Mouse (Mus musculus) megakaryocyte, embryonic 14.5 days (primary cell): Measurements from ENCODE around the gene Rgs7.

ENCODE experiments used
- FLI1 ChIP-seq: IDR thresholded peaks from 2 replicates; pipeline ENCODE4 v1.6.1; 2012; ENCODE audit warnings: low read length, inconsistent platforms, mixed read lengths
- GATA1 ChIP-seq: IDR thresholded peaks from 3 replicates; pipeline ENCODE4 v1.6.1; 2012; ENCODE audit warnings: mixed read lengths, low read length, inconsistent platforms, borderline replicate concordance

DNA sequence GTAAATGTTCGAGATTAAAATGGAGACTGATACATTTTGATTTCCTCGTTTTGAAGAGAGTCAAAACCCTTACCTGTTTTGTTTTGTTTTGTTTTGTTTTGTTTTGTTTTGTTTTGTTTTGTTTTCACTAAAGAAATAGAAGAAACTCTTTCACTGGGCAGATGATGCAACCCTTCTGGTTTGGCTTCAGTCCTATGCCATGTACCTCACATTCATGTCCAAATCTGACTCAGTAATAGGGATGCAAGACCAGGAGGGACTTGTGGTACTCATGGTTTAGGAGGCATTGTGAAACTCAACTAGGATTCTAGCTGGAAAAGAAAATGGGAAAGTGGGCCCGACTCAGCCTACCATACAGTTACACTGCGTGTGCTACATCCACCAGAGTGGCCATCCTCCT lies 139.4 kb downstream of the Rgs7 start:
- TF ChIP-seq GATA1 (no peak), FLI1 (no peak)
